Mouse (Mus musculus) G1E-ER4 (cell line): ENCODE data around the gene Slc15a1. TPM values are rescaled to one million over a fixed set of nuclear protein-coding genes. Genes with fewer than 3 reads are reported as not detected.

Experiments
- GATA1 ChIP-seq: IDR thresholded peaks from one replicate; pipeline ENCODE4 v1.8.0; 2012; ENCODE audit warnings: low read length, inconsistent platforms
- polyA plus RNA-seq: library from polyadenylated mRNA; stranded (reverse); fragments of >175 nt; gene quantifications from 2 replicates; pipeline ENCODE4 v1.2.3, GENCODE M21; 2012

Slc15a1 gene
- polyA plus RNA-seq, 1 experiment: not detected

- TF ChIP-seq GATA1: no peak
These were observed 5.3 kb downstream of the Slc15a1 start for GRCm38 (mm10) chr14:121499769-121500168.

DNA sequence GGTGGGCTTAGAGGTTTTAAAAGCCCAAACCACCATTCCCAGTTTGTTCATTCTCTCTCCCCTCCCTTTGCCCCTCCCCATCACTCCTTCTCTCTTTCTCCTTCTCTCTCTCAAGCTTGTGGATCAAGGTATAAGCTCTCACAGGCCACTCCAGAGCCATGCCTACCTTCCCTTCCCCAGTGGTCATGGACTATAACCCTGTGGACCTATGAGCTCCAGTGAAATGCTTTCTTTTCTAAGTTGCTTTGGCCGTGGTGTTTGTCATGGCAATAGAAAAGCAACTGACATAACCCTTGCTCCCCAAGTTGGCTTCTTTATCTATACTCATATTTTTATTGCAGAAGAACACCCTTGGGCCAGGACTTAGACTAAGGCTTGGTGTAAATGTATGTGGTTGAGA lies 7.3 kb downstream of the Slc15a1 start:
- no peak for TF ChIP-seq GATA1

DNA sequence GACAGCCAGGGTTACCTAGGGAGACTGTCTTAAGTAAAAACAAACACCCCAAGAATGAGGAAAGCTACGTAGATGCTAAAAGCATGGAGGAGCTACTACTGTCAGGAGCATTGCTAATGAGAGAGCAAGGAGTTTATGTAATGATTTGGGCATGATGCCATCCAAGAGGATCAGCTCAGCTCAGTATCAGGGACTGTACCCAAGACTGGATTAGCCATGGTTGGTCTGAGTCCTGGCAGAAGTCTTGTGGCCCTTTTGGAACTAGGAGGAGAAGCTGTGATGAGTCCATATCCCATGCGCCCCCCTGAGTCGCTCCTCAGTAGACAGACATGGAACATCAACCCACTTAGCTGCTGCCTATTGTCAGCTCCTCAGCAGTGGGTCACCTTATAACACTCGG lies 9.3 kb downstream of the Slc15a1 start:
- TF ChIP-seq GATA1: no peak

GRCm38 (mm10) chr14:121495120-121495519 lies 9.9 kb downstream of the Slc15a1 start:
- no peak for TF ChIP-seq GATA1

- no peak for TF ChIP-seq GATA1
These were observed 10.8 kb downstream of the Slc15a1 start for GRCm38 (mm10) chr14:121494238-121494637.

- TF ChIP-seq GATA1: no peak
These were observed 11.3 kb downstream of the Slc15a1 start for GRCm38 (mm10) chr14:121493712-121494111.

DNA sequence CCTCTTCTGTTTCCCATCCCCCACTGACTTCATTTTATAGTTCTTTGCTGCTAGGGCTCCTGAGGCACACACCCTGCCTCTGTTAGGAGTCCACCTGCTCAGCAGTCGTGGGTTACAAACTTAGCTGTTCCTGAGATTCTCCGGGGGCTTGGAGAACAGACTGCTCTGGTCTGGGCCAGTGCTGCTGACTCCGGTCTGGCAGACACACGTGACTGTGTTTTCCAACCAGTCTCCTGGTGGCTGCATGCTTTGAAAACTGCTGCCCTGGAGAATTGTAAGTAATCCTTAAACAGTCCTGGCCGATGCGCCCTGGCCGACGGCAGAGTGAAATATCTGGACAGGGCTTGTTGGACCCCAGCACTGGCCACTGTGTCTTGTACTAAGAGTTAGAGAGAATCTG lies 12.7 kb downstream of the Slc15a1 start:
- TF ChIP-seq GATA1: no peak

GRCm38 (mm10) chr14:121485722-121486121 lies 19.3 kb downstream of the Slc15a1 start:
- no peak for TF ChIP-seq GATA1

GRCm38 (mm10) chr14:121484436-121484835 lies 20.6 kb downstream of the Slc15a1 start:
- no peak for TF ChIP-seq GATA1

DNA sequence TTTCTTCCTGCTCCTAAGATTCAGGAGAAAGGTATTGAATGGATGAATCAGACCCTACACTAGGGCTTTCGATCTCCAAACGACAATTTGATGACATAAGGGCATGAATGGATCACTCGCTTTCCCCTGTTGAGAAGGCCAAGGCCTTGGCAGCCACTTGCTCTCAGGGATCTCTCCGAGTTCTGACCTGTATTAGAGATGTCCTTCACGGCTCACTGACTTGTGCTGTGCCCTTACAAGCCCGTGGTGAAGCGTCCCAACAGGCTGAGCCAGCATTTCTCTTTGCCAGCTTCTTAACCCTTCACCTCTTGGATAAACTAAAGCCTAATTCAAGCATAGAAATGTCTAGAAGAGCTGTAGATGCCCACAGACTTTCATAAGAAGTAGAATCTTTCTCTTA lies 22.9 kb downstream of the Slc15a1 start:
- TF ChIP-seq GATA1: no peak

GRCm38 (mm10) chr14:121481591-121481990 lies 23.5 kb downstream of the Slc15a1 start:
- TF ChIP-seq GATA1: no peak

DNA sequence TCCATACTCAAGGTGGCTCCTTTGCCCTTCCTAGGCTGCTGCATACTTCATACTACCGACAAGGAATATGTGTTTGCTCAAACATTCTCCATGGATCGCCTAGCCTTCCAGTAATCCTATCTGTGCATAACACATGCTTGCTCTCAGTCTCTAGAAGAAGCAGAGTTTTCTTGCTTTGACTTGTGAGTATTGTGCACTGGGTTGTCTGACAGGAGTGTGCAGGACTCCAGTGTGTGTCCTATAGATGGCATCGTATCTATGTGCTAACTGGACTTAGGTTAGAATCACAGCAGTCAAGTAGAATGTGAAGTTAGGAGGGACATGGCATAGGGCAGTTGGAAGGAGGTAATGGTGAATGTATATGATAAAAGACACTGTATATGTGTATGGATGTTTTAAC lies 26.0 kb downstream of the Slc15a1 start:
- TF ChIP-seq GATA1: no peak

DNA sequence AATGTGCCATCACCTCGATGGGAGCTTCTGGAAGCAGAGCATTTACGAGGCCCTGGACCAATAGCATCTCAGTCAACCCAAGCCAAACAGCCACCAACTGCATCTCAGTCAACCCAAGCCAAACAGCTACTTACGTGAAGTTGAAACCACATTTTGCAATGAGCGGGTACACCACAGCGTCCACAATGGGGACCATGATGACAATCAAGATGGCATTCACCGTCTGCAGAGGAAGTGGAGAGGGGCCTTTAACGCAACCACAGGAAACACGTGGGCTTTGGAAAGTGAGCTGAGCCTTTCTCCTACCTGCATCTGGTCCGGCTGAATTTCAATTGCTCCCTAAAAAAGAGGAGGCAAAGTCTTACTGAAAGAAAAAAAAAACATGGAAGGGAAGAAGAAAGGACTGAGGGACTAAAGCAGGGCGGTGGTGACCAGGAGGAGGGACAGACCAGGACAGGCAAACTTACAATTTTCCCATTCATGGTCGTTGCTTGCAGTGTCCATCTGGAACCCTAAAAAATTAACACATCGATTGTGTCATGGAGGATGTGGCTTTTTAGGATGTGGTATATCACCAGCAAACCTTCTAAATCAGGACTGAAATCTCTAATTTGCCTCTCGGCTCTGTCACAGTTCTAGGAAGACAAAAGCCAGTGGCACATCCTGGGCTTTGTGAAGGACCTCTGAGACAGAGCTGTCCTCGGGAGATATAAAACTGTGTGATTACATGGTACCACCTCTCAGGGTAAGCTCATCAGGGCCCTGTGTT lies 26.9 kb downstream of the Slc15a1 start:
- TF ChIP-seq GATA1: no peak

DNA sequence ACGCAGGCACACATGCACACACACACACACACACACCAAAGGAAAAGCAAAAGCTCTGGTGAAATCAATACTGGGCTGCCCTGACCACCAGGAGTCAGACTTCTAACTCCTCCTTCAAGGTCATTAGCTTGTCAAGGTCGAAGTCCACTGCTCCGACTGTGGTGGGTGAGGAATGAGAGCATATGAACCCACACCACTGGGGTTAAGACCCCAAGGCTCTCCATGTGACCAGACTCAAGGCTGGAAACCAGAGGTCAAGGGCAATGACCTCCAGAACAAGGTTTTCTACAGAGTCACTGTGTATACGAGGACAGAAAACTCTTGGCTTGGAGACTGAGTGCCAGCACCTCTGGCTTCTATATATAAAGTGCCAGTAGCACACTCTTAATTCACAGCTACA lies 31.2 kb downstream of the Slc15a1 start:
- no peak for TF ChIP-seq GATA1

DNA sequence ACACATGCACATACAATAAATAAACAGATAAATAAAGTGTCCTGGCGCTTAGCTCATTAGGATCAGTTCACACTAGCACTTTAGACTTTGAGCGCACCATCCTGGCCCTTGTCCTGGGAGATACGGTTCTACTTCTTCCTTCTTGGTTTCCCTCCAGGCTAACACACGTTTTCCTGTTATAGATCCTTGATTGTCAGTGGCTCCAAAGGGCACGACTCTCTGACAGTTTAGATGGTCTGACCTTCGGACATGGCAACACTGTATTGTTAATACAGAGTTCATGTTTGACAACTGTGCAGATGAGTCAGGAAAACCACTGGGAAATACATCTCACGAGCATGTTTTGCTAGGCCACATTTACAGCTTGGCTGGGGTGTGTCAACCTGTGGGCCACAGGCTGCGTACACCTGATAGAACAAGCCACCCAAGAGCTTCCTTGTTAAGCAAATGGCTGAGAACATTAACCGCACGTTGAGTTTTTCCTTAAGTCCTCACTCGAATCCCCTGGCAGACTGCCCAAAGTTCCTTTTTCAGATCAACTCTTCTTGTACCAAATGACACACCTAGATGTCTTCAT lies 33.4 kb downstream of the Slc15a1 start:
- TF ChIP-seq GATA1: no peak

- TF ChIP-seq GATA1: no peak
These were observed 35.5 kb downstream of the Slc15a1 start for GRCm38 (mm10) chr14:121469601-121470000.

DNA sequence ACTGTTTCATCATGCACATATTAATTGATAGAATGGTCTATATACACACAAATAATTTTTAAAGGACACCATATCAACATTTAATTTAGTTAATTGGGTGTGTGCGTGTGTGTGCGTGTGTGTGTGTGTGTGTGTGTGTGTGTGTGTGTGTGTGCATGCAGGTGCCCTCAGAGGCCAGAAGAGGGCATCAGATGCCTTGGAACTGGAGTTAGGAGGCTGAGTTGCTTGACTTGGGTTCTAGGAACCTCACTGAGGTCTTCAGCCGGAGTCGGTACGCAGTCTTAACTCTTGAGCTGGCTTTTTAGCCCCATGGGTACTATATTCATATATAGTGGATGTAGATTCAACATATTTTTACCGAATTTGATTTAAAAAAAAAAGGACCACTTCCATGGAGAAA lies 37.4 kb downstream of the Slc15a1 start:
- no peak for TF ChIP-seq GATA1
